Mouse (Mus musculus) liver, embryonic 14.5 days (tissue): ENCODE measurements at regions not wholly inside any gene's neighbourhood (a gene's known extent, or its start where the extent isn't known, plus 50 kb on each side); places are given as distances from the start of the nearest gene placed in this dataset.

ENCODE experiments used
- CTCF ChIP-seq: IDR thresholded peaks from 2 replicates; pipeline ENCODE4 v1.5.1; 2016; ENCODE audit warnings: antibody characterized with exemption, low read depth, control low read depth
- EP300 ChIP-seq: IDR thresholded peaks from 2 replicates; pipeline ENCODE4 v1.6.1; 2016; ENCODE audit warnings: antibody characterized with exemption, low read depth

GRCm38 (mm10) chr10:117987620-117988019 lies 141.8 kb upstream of the Rap1b start:
- TF ChIP-seq CTCF, result no peak
- TF ChIP-seq EP300, result no peak
